Mouse (Mus musculus) testis, adult 2 months (tissue): ENCODE measurements around the gene Tmprss2. TPM values are rescaled to one million over a fixed set of nuclear protein-coding genes. Genes with fewer than 3 reads are reported as not detected.

Experiments
- H3K27ac ChIP-seq: fragments of 200-500 bp; 2 replicates; pipeline ENCODE4 v1.5.1; 2012; ENCODE audit warnings: low read depth, low read length; ENCODE audit not compliant: control insufficient read depth, insufficient read depth
- H3K27me3 ChIP-seq: fragments of 200-500 bp; 2 replicates; pipeline ENCODE4 v1.6.1; 2012; ENCODE audit warnings: mild to moderate bottlenecking, low read length, moderate library complexity; ENCODE audit not compliant: control insufficient read depth, insufficient read depth
- H3K36me3 ChIP-seq: fragments of 200-500 bp; 2 replicates; pipeline ENCODE4 v1.6.1; 2012; ENCODE audit warnings: mild to moderate bottlenecking, low read length; ENCODE audit not compliant: control insufficient read depth, insufficient read depth
- H3K4me1 ChIP-seq: fragments of 200-500 bp; 2 replicates; pipeline ENCODE4 v1.6.1; 2012; ENCODE audit warnings: low read length; ENCODE audit not compliant: control insufficient read depth, insufficient read depth
- H3K4me3 ChIP-seq: fragments of 200-500 bp; 2 replicates; pipeline ENCODE4 v1.5.1; 2012; ENCODE audit warnings: low read depth, mild to moderate bottlenecking, low read length, moderate library complexity, mixed read lengths; ENCODE audit not compliant: control insufficient read depth
- CTCF ChIP-seq: fragments of 200-500 bp; IDR thresholded peaks from 2 replicates; pipeline ENCODE4 v1.5.1; 2012; ENCODE audit warnings: low read depth, mild to moderate bottlenecking, inconsistent platforms, low read length, moderate library complexity; ENCODE audit not compliant: control insufficient read depth, insufficient read depth, insufficient replicate concordance
- POLR2A ChIP-seq: fragments of 200-500 bp; IDR thresholded peaks from 2 replicates; pipeline ENCODE4 v1.6.1; 2012; ENCODE audit warnings: low read depth, mild to moderate bottlenecking, inconsistent platforms, low read length, moderate library complexity; ENCODE audit not compliant: control insufficient read depth
- polyA plus RNA-seq: library from polyadenylated mRNA; depleted of rRNA; stranded (reverse); fragments of >200 nt; gene quantifications from 2 replicates; pipeline ENCODE4 v1.2.3, GENCODE M21; 2012; rRNA removed

The Tmprss2 gene
- polyA plus RNA-seq: 0.63 and 1.2 TPM in 2 replicates

GRCm38 (mm10) chr16:97610939-97611338 is at the start of gene Tmprss2:
TSS of gene Tmprss2 (minus strand) at chr16:97611195.
- Histone ChIP-seq H3K4me3 (peak within 1 kb of the TSS; percentile 23), H3K27me3 (no peaks in the 10 kb centered on the region), H3K4me1 (peaks cover 2% of the 10 kb centered on the region; the same call in 1 of the 2 replicates), H3K27ac (no peak within 1 kb of the TSS), H3K36me3 (no peaks in the 10 kb centered on the region)
- no peak for TF ChIP-seq CTCF
- TF ChIP-seq POLR2A: no peak

GRCm38 (mm10) chr16:97659225-97659658 is 48.2 kb upstream of the Tmprss2 start:
- Histone ChIP-seq H3K27me3 (no peaks in the 10 kb centered on the region), H3K4me1 (no peaks in the 10 kb centered on the region), H3K36me3 (no peaks in the 10 kb centered on the region), H3K27ac (no peak overlapping the region), H3K4me3 (no peak overlapping the region)
- TF ChIP-seq POLR2A: no peak
- no peak for TF ChIP-seq CTCF

GRCm38 (mm10) chr16:97658481-97658880 is 47.5 kb upstream of the Tmprss2 start:
- no peaks in the 10 kb centered on the region for H3K4me1 ChIP-seq
- no peaks in the 10 kb centered on the region for H3K36me3 ChIP-seq
- TF ChIP-seq POLR2A (no peak), CTCF (no peak)
- no peaks in the 10 kb centered on the region for H3K27me3 ChIP-seq
- no peak overlapping the region for H3K4me3 ChIP-seq
- H3K27ac ChIP-seq: no peak overlapping the region

GRCm38 (mm10) chr16:97655800-97656199 is 44.8 kb upstream of the Tmprss2 start:
- H3K4me1 ChIP-seq: no peaks in the 10 kb centered on the region
- no peak for TF ChIP-seq POLR2A
- H3K4me3 ChIP-seq: no peak overlapping the region
- no peak overlapping the region for H3K27ac ChIP-seq
- H3K36me3 ChIP-seq: no peaks in the 10 kb centered on the region
- no peaks in the 10 kb centered on the region for H3K27me3 ChIP-seq

GRCm38 (mm10) chr16:97649522-97650188 is 38.7 kb upstream of the Tmprss2 start:
- H3K4me1 ChIP-seq: no peaks in the 10 kb centered on the region
- no peak overlapping the region for H3K4me3 ChIP-seq

GRCm38 (mm10) chr16:97644681-97645080 is 33.7 kb upstream of the Tmprss2 start:
- Histone ChIP-seq H3K36me3 (no peaks in the 10 kb centered on the region), H3K4me3 (no peak overlapping the region), H3K4me1 (no peaks in the 10 kb centered on the region), H3K27me3 (no peaks in the 10 kb centered on the region), H3K27ac (no peak overlapping the region)
- no peak for TF ChIP-seq POLR2A
- no peak for TF ChIP-seq CTCF

More at GRCm38 (mm10) chr16:97649522-97650188, 38.7 kb upstream of the Tmprss2 start:
- H3K27me3 ChIP-seq: no peaks in the 10 kb centered on the region
- TF ChIP-seq POLR2A: no peak
- H3K36me3 ChIP-seq: no peaks in the 10 kb centered on the region
- no peak overlapping the region for H3K27ac ChIP-seq

- Histone ChIP-seq H3K27me3 (no peaks in the 10 kb centered on the region), H3K36me3 (no peaks in the 10 kb centered on the region), H3K4me3 (no peak overlapping the region), H3K27ac (no peak overlapping the region), H3K4me1 (no peaks in the 10 kb centered on the region)
- no peak for TF ChIP-seq POLR2A
- no peak for TF ChIP-seq CTCF
These were observed 28.6 kb upstream of the Tmprss2 start for GRCm38 (mm10) chr16:97639630-97640029.

GRCm38 (mm10) chr16:97632880-97633484 is 22.0 kb upstream of the Tmprss2 start:
- Histone ChIP-seq H3K4me1 (no peaks in the 10 kb centered on the region), H3K27me3 (no peaks in the 10 kb centered on the region), H3K27ac (no peak overlapping the region), H3K36me3 (no peaks in the 10 kb centered on the region), H3K4me3 (no peak overlapping the region)
- TF ChIP-seq CTCF (no peak), POLR2A (no peak)
